Mouse (Mus musculus) heart, embryonic 15.5 days (tissue): ENCODE measurements around the gene Ankrd37. TPM values are rescaled to one million over a fixed set of nuclear protein-coding genes. Genes with fewer than 3 reads are reported as not detected.

Experiments used
- ATAC-seq: fragments of 200-750 bp; cut with Nextera tagmentation; replicated peaks from 2 replicates; pipeline ENCODE4 v1.8.0; 2017; ENCODE audit warnings: low read depth, moderate TSS enrichment; ENCODE audit not compliant: insufficient number of reproducible peaks, insufficient read depth, low FRiP score
- H3K27ac ChIP-seq: fragments of 300-500 bp; sonication (generic); 2 replicates; pipeline ENCODE4 v1.5.1; 2015; ENCODE audit warnings: mild to moderate bottlenecking, inconsistent platforms
- H3K27me3 ChIP-seq: fragments of 300-500 bp; sonication (generic); 2 replicates; pipeline ENCODE4 v1.6.1; 2015; ENCODE audit warnings: inconsistent platforms
- H3K36me3 ChIP-seq: fragments of 300-500 bp; sonication (generic); 2 replicates; pipeline ENCODE4 v1.6.1; 2015; ENCODE audit warnings: mild to moderate bottlenecking, inconsistent platforms
- H3K4me1 ChIP-seq: fragments of 300-500 bp; sonication (generic); replicated peaks from 2 replicates; pipeline ENCODE4 v1.6.1; 2015; ENCODE audit warnings: inconsistent platforms
- H3K4me2 ChIP-seq: fragments of 300-500 bp; sonication (generic); 2 replicates; pipeline ENCODE4 v1.6.1; 2015; ENCODE audit warnings: inconsistent platforms, mild to moderate bottlenecking, moderate library complexity
- H3K4me3 ChIP-seq: fragments of 300-500 bp; sonication (generic); 2 replicates; pipeline ENCODE4 v1.5.1; 2015; ENCODE audit warnings: mild to moderate bottlenecking, inconsistent platforms
- H3K9ac ChIP-seq: fragments of 300-500 bp; sonication (generic); 2 replicates; pipeline ENCODE4 v1.6.1; 2015; ENCODE audit warnings: mild to moderate bottlenecking, inconsistent platforms
- H3K9me3 ChIP-seq: fragments of 300-500 bp; sonication (generic); replicated peaks from 2 replicates; pipeline ENCODE4 v1.6.1; 2016; ENCODE audit warnings: inconsistent platforms
- WGBS: fragments of 180-500 bp; shearing (Covaris S2); methylation state at CpG from one replicate; pipeline ENCODE4 v1.1.7; 2015; ENCODE audit warnings: mixed read lengths; 5-methylcytosine and 5-hydroxymethylcytosine counted together
- polyA plus RNA-seq: library from polyadenylated mRNA; unstranded; fragments of >200 nt; fragmentation: Nextera tagmentation; extraction: Ambion mirVana; gene quantifications from 2 replicates; pipeline ENCODE4 v1.2.1, GENCODE M21; 2015

Gene Ankrd37
- polyA plus RNA-seq, 1 experiment from 2014 or later, result 19.6 TPM

GRCm38 (mm10) chr8:45999784-46000705 lies 5.5 kb downstream of the Ankrd37 start:
- peaks cover 12% of the 10 kb centered on the region for H3K4me1 ChIP-seq
- ATAC-seq, result peak; percentile 99
- H3K9me3 ChIP-seq, result no peaks in the 10 kb centered on the region
- H3K27ac ChIP-seq, result peak overlapping the region; percentile 98
- peak overlapping the region; percentile 55 for H3K4me3 ChIP-seq
- H3K9ac ChIP-seq, result peak overlapping the region; percentile 67
- no peaks in the 10 kb centered on the region for H3K27me3 ChIP-seq
- H3K4me2 ChIP-seq, result peak overlapping the region; percentile 72
- WGBS, result 5% methylated on average over 54 of the region's 55 CpGs
- peaks cover 26% of the 10 kb centered on the region for H3K36me3 ChIP-seq

GRCm38 (mm10) chr8:45999138-45999783 lies 6.2 kb downstream of the Ankrd37 start, which contains the start of gene Lrp2bp:
Gene Lrp2bp, plus strand, starts transcription at chr8:45999303.
- H3K36me3 ChIP-seq, result peaks cover 26% of the 10 kb centered on the region
- WGBS, result 2% methylated on average over 22 of the region's 22 CpGs
- peak within 1 kb of the TSS; percentile 72 for H3K4me2 ChIP-seq
- no peaks in the 10 kb centered on the region for H3K9me3 ChIP-seq
- peak within 1 kb of the TSS; percentile 55 for H3K4me3 ChIP-seq
- no peak for ATAC-seq
- no peaks in the 10 kb centered on the region for H3K27me3 ChIP-seq
- peaks cover 11% of the 10 kb centered on the region; the same call in 1 of the 2 replicates for H3K4me1 ChIP-seq
- H3K9ac ChIP-seq, result peak within 1 kb of the TSS; percentile 67
- peak within 1 kb of the TSS; percentile 98 for H3K27ac ChIP-seq

DNA sequence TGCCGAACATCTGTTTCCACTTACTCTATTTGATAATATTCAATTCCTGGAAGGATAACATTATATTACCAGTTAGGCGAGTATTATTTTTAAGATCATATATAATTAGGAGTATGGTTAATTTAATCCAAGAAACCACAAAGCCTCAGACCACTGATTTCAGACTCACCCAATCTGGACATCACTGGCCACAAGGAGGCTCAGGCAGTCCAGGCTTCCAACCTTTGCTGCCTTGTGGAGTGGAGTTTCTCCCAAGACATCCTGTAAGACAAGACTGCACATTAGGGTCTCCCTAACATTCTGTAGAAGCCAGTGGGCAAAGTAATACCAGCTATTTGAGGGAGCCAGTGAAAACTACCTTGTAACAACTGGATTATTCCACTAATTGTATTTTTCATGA lies 7.3 kb downstream of the Ankrd37 start:
- ATAC-seq, result no peak
- H3K4me3 ChIP-seq, result peak overlapping the region; percentile 23
- H3K27ac ChIP-seq, result no peak overlapping the region
- no peaks in the 10 kb centered on the region for H3K9me3 ChIP-seq
- WGBS, result 70% methylated on average over 2 of the region's 2 CpGs
- peak overlapping the region; percentile 72 for H3K4me2 ChIP-seq
- H3K9ac ChIP-seq, result no peak overlapping the region
- peaks cover 11% of the 10 kb centered on the region; the same call in 1 of the 2 replicates for H3K4me1 ChIP-seq
- H3K27me3 ChIP-seq, result no peaks in the 10 kb centered on the region
- H3K36me3 ChIP-seq, result peaks cover 36% of the 10 kb centered on the region

DNA sequence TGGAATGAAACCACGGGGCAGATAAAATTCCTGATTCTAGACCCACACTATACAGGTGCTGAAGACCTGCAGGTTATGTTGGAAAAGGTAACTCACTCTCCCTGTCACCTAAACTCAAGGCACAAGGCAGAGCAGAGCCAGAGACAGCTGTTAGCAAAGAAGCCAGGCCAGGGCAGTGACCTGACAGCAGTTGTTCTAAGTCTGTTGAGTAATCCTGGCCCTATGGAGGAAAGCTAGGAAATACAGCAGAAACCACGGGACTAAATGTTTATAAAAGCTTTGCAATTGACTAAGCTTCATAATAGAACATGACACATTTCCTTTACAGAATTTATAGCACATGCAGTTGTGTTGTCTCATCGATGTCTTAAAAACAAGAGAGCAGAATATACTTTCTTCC lies 9.9 kb downstream of the Ankrd37 start:
- H3K27me3 ChIP-seq, result no peaks in the 10 kb centered on the region
- H3K4me2 ChIP-seq, result no peak overlapping the region
- H3K9ac ChIP-seq, result no peak overlapping the region
- no peak overlapping the region for H3K4me3 ChIP-seq
- H3K4me1 ChIP-seq, result peaks cover 10% of the 10 kb centered on the region; the same call in 1 of the 2 replicates
- H3K9me3 ChIP-seq, result no peaks in the 10 kb centered on the region
- peaks cover 45% of the 10 kb centered on the region for H3K36me3 ChIP-seq
- H3K27ac ChIP-seq, result no peak overlapping the region
- WGBS, result 82% methylated on average over 3 of the region's 3 CpGs
- no peak for ATAC-seq

- H3K9me3 ChIP-seq, result no peaks in the 10 kb centered on the region
- no peak overlapping the region for H3K4me2 ChIP-seq
- H3K36me3 ChIP-seq, result peaks cover 45% of the 10 kb centered on the region
- 94% methylated on average over 2 of the region's 2 CpGs for WGBS
- H3K4me3 ChIP-seq, result no peak overlapping the region
- no peak for ATAC-seq
- H3K27me3 ChIP-seq, result no peaks in the 10 kb centered on the region
- peaks cover 5% of the 10 kb centered on the region; the same call in 1 of the 2 replicates for H3K4me1 ChIP-seq
- H3K27ac ChIP-seq, result no peak overlapping the region
- H3K9ac ChIP-seq, result no peak overlapping the region
Observed at GRCm38 (mm10) chr8:45994111-45994510, 11.4 kb downstream of the Ankrd37 start.

GRCm38 (mm10) chr8:45990631-45991310 lies 14.7 kb downstream of the Ankrd37 start:
- Histone ChIP-seq H3K27me3 (no peaks in the 10 kb centered on the region), H3K4me2 (no peak overlapping the region), H3K9me3 (no peaks in the 10 kb centered on the region), H3K4me1 (no peaks in the 10 kb centered on the region), H3K27ac (no peak overlapping the region), H3K36me3 (peaks cover 34% of the 10 kb centered on the region), H3K4me3 (no peak overlapping the region), H3K9ac (no peak overlapping the region)
- no peak for ATAC-seq
- WGBS, result 84% methylated on average over 4 of the region's 4 CpGs

- H3K36me3 ChIP-seq, result peaks cover 32% of the 10 kb centered on the region
- ATAC-seq, result no peak
- H3K27me3 ChIP-seq, result no peaks in the 10 kb centered on the region
- H3K9me3 ChIP-seq, result no peaks in the 10 kb centered on the region
- no peak overlapping the region for H3K4me2 ChIP-seq
- no peak overlapping the region for H3K4me3 ChIP-seq
- H3K4me1 ChIP-seq, result no peaks in the 10 kb centered on the region
- no peak overlapping the region for H3K9ac ChIP-seq
- no peak overlapping the region for H3K27ac ChIP-seq
- 52% methylated on average over 2 of the region's 2 CpGs for WGBS
Observed at GRCm38 (mm10) chr8:45988189-45988588, 17.3 kb downstream of the Ankrd37 start.

GRCm38 (mm10) chr8:45986665-45987064 lies 18.8 kb downstream of the Ankrd37 start:
- no peak for ATAC-seq
- H3K27me3 ChIP-seq, result no peaks in the 10 kb centered on the region
- H3K36me3 ChIP-seq, result peaks cover 34% of the 10 kb centered on the region
- no peaks in the 10 kb centered on the region for H3K4me1 ChIP-seq
- no peaks in the 10 kb centered on the region for H3K9me3 ChIP-seq
- WGBS, result 65% methylated on average over 3 of the region's 3 CpGs
- no peak overlapping the region for H3K4me3 ChIP-seq
- H3K4me2 ChIP-seq, result no peak overlapping the region
- no peak overlapping the region for H3K9ac ChIP-seq
- H3K27ac ChIP-seq, result no peak overlapping the region

DNA sequence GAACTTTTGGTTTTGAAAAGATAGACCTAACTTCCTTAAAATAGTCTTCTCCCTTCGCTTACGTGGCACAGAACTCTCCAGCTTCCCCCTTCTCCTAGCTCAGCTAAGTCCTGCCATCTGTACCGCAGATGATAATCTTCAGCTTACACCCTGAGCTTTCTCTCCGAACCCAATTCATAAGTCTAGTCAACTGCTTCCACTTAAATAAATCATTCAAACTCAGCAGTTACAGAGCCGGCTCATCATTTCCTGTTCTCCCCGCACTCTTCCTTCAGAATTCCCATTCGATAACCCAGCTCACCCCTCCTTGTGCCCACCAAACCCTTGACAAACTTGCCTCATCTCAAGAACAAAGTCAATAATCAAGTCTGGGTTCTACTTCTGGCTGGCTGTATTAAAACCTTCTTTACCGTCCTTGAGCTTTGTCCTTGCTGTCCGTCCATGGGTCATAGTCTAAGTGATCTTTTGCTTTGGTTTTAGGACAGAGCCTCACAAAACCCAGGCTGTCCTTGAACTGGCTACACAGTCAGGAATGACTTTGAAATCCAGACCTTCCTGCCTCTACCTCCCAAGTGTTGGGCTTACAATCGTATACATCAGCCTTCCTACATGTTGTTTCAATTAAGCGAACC lies 29.6 kb downstream of the Ankrd37 start:
- Histone ChIP-seq H3K27me3 (no peaks in the 10 kb centered on the region), H3K4me2 (peak overlapping the region; percentile 68), H3K9ac (peak overlapping the region; percentile 64), H3K4me1 (peaks cover 13% of the 10 kb centered on the region), H3K9me3 (no peaks in the 10 kb centered on the region), H3K27ac (peak overlapping the region; percentile 13; the same call in 1 of the 2 replicates), H3K36me3 (peaks cover 20% of the 10 kb centered on the region; the same call in 1 of the 2 replicates), H3K4me3 (peak overlapping the region; percentile 59)
- 53% methylated on average over 11 of the region's 11 CpGs for WGBS
- ATAC-seq, result 0 out of 2 replicates have a peak, but pooled peaks have one; percentile 4

DNA sequence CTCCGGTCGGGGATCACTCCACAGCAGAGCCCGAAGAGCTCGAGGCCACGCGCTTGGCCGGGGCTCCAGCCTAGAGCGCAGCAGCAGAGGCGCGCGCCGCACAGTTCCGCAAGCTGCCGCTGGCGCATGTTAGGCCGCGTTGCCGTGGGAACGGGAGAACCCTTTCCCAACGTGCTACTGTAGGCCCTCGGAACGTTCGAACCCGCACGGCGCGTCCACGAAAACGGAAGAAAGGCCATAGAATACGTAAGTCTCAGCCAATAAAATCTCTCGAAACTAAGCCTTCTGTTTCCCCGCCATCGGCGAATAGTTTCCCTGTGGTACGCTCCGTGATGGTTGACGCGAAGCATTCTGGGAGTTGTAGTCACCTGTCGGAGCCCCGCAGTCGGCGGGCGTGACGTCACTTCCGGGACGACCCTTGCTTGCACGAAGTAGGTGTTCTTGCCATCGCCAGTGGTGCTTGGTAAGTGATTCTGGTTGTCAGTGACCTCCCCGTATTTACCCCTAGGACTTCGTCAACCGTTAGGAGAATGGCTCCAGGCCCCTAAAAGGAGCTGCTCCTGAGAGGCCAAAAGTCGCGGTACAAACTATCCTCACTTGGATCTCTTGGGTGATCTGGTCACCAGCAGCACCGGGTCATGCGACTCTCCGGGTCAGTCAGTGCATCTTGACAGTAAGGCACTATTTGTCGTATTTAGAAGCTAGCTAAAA lies 30.2 kb downstream of the Ankrd37 start, which contains the start of the genes 1700029J07Rik and Ufsp2:
Gene 1700029J07Rik (minus strand): TSS at position 127 of the 711 bp plus-strand sequence.
Gene Ufsp2 (plus strand): TSS at position 403 of the 711 bp plus-strand sequence.
- no peaks in the 10 kb centered on the region for H3K9me3 ChIP-seq
- no peaks in the 10 kb centered on the region for H3K27me3 ChIP-seq
- H3K36me3 ChIP-seq, result peaks cover 15% of the 10 kb centered on the region; the same call in 1 of the 2 replicates
- under 1% methylated on average over 57 of the region's 57 CpGs for WGBS
- H3K4me2 ChIP-seq, result peak within 1 kb of the TSS; percentile 68
- peak within 1 kb of the TSS; percentile 64 for H3K9ac ChIP-seq
- H3K4me3 ChIP-seq, result peak within 1 kb of the TSS; percentile 59
- peak; percentile 96 for ATAC-seq
- H3K4me1 ChIP-seq, result peaks cover 13% of the 10 kb centered on the region
- peak within 1 kb of the TSS; percentile 78 for H3K27ac ChIP-seq
